Mouse (Mus musculus): ENCODE results near the gene Scgb1b27.
"Not testable (repeated sequence)": the region's sequence is repeated elsewhere in the genome, so short reads cannot be mapped to it uniquely, and the experiment has no call there.

The Scgb1b27 gene

DNA sequence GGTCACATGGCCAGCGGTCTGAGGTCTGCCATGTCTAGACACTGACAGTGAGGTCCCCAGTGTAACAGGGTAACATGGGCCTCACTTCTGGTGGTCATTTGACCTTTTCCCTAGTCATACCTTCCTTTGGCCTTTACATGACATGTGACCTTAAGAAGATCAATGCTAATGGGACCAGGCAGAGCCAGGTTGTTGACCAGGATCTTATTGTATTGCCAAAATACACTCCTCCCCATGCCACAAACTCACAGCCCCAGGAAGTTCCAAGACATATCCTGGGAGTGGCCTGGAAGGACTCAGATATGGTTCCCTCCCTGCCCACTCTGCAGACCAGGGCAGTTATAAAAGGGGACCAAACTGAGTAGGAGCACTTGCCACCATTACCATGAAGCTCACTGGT is at the start of gene Scgb1b27:
Gene Scgb1b27 (plus strand): TSS at position 301 of the 400 bp plus-strand sequence.
- CTCF ChIA-PET: not testable (repeated sequence)

DNA sequence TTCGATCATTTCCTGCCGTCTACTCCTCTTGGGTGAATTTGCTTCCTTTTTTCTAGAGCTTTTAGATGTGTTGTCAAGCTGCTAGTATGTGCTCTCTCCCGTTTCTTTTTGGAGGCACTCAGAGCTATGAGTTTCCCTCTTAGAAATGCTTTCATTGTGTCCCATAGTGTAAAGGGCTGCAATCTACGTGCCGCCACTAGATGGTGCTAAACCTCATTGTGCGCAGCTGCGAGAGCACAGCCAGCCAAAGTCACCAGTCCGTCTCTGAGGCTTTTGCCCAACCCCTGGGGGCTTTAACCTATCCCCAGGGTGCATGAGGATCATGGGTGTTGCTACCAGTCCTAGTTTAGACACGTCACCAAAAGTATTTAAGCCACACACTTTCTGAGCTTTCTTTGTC is 39.0 kb upstream of the Scgb1b27 start:
- CTCF ChIA-PET: not testable (repeated sequence)

GRCm38 (mm10) chr7:34013842-34014241 is 7.4 kb upstream of the Scgb1b27 start, which contains the start of gene Scgb2b27:
TSS of gene Scgb2b27 (minus strand) at chr7:34013942.
- CTCF ChIA-PET: no interaction called here

GRCm38 (mm10) chr7:34025641-34026040 is 4.4 kb downstream of the Scgb1b27 start:
- CTCF ChIA-PET: no interaction called here

- CTCF ChIA-PET: not testable (repeated sequence)
These were observed 5.9 kb downstream of the Scgb1b27 start for GRCm38 (mm10) chr7:34027202-34027601.

DNA sequence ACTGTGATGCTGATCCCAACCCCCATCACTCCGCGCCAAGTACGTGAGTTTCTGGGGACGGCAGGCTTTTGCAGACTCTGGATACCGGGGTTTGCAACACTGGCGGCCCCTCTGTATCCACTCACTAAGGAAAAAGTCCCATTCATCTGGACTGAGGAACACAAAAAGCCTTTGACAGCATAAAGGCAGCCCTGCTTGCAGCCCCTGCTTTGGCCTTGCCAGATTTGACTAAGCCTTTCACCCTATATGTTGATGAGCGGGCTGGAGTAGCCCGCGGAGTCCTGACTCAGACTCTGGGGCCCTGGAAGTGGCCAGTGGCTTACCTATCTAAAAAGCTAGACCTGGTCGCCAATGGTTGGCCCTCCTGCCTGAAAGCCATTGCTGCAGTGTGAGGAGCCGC is 8.7 kb downstream of the Scgb1b27 start:
- CTCF ChIA-PET: no interaction called here

GRCm38 (mm10) chr7:34034579-34034978 is 13.3 kb downstream of the Scgb1b27 start:
- CTCF ChIA-PET: not testable (repeated sequence)

GRCm38 (mm10) chr7:34036076-34036815 is 15.0 kb downstream of the Scgb1b27 start:
- CTCF ChIA-PET: not testable (repeated sequence)

- CTCF ChIA-PET: not testable (repeated sequence)
These were observed 46.8 kb downstream of the Scgb1b27 start for GRCm38 (mm10) chr7:34068132-34068531.
